Mouse (Mus musculus): ENCODE measurements at regions not wholly inside any gene's neighbourhood (a gene's known extent, or its start where the extent isn't known, plus 50 kb on each side); places are given as distances from the start of the nearest gene placed in this dataset.

- Histone ChIP-seq H3K27me3 (ENCODE audit: control insufficient read depth, insufficient read depth, low read depth, low read length) (no peaks in the 10 kb centered on the region), H3K4me3 (ENCODE audit: low read length) (no peak overlapping the region), H3K9ac (ENCODE audit: low read length) (no peak overlapping the region), H3K4me2 (ENCODE audit: low read depth, low read length) (no peak overlapping the region), H3K4me1 (replicated peaks; ENCODE audit: control insufficient read depth, insufficient read depth, low read length) (no peaks in the 10 kb centered on the region), H3K9me3 (ENCODE audit: control insufficient read depth, low read length) (no peaks in the 10 kb centered on the region), H3K36me3 (ENCODE audit: control insufficient read depth, insufficient read depth, low read length) (no peaks in the 10 kb centered on the region), H3K27ac (ENCODE audit: low read length) (no peak overlapping the region)
- ATAC-seq (ENCODE audit: low read depth), result no peak
- WGBS, result 82% methylated on average over 10 of the region's 10 CpGs
These were observed 165.7 kb upstream of the Mettl25 start for GRCm38 (mm10) chr10:106006861-106007260.

DNA sequence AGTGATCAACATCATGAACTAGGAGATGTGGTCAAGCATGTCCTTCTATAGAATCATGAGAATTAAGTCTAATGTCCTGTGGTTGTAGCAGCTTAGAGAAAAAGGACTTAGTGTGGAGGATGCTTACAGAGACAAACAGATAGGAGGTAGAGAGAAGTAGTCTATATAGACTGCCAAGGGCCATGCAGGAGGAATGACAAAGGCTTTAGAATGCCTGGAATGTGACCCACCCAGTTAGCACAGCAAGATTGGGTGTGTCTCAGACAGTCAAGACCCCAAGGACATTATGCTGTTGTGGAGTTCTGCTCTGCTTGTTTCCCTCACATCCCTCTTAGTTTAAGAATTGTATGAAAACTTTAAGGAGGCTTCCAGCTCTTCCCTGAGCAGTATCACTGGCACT is 164.9 kb upstream of the Mettl25 start:
- no peak overlapping the region for H3K4me3 ChIP-seq (ENCODE audit: low read length)
- no peaks in the 10 kb centered on the region for H3K27me3 ChIP-seq (ENCODE audit: control insufficient read depth, insufficient read depth, low read depth, low read length)
- ATAC-seq (ENCODE audit: low read depth), result no peak
- H3K36me3 ChIP-seq (ENCODE audit: control insufficient read depth, insufficient read depth, low read length), result no peaks in the 10 kb centered on the region
- no peaks in the 10 kb centered on the region for H3K4me1 ChIP-seq (replicated peaks; ENCODE audit: control insufficient read depth, insufficient read depth, low read length)
- H3K4me2 ChIP-seq (ENCODE audit: low read depth, low read length), result no peak overlapping the region
- H3K9me3 ChIP-seq (ENCODE audit: control insufficient read depth, low read length), result no peaks in the 10 kb centered on the region
- no peak overlapping the region for H3K27ac ChIP-seq (ENCODE audit: low read length)
- H3K9ac ChIP-seq (ENCODE audit: low read length), result no peak overlapping the region

DNA sequence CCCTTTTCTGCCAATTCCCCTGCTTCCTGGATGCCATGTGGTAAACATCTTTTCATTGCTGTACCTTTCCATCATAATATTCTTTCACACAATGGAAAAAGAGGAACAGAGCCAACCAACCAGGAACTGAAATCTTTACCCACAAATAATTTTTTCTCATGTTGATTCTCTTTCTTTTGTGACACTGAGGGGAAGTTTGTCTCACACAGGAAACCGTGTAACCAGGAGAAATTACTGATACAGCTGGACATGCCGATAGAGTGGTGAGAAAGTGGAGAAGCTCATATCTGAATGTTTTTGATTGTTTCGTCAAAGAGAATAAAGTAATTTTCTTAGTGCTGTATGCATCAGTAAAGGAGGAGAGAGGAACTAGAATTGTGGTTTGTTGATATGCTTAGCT is 116.3 kb upstream of the Mettl25 start:
- 65% methylated on average over 3 of the region's 3 CpGs for WGBS
- Histone ChIP-seq H3K4me1 (replicated peaks; ENCODE audit: control insufficient read depth, insufficient read depth, low read length) (no peaks in the 10 kb centered on the region), H3K27ac (ENCODE audit: low read length) (no peak overlapping the region), H3K36me3 (ENCODE audit: control insufficient read depth, insufficient read depth, low read length) (no peaks in the 10 kb centered on the region), H3K9ac (ENCODE audit: low read length) (no peak overlapping the region), H3K4me3 (ENCODE audit: low read length) (no peak overlapping the region), H3K9me3 (ENCODE audit: control insufficient read depth, low read length) (no peaks in the 10 kb centered on the region), H3K27me3 (ENCODE audit: control insufficient read depth, insufficient read depth, low read depth, low read length) (no peaks in the 10 kb centered on the region), H3K4me2 (ENCODE audit: low read depth, low read length) (no peak overlapping the region)
- no peak for ATAC-seq (ENCODE audit: low read depth)

DNA sequence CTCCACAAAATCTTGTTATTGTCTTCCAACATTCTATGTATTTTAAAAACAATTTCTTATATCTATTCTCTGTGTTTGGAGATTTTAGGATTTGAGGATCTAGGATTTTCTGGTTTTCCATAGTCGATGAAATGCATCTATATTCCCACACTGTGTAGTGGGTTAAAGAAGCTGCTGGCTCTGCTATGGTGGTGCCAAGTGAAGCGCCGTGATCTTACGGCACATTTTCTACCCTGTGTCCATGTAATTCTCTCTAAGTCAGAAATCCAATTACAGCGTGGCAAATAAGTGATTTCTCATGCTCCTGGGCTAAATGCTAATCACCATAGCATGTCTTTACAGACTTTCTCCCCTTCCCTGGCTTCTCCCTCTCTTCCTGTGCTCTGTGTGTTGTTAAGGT is 92.1 kb upstream of the Mettl25 start:
- no peaks in the 10 kb centered on the region for H3K36me3 ChIP-seq (ENCODE audit: control insufficient read depth, insufficient read depth, low read length)
- no peak overlapping the region for H3K4me2 ChIP-seq (ENCODE audit: low read depth, low read length)
- no peak overlapping the region for H3K9ac ChIP-seq (ENCODE audit: low read length)
- no peak overlapping the region for H3K4me3 ChIP-seq (ENCODE audit: low read length)
- H3K27ac ChIP-seq (ENCODE audit: low read length), result no peak overlapping the region
- no peaks in the 10 kb centered on the region for H3K4me1 ChIP-seq (replicated peaks; ENCODE audit: control insufficient read depth, insufficient read depth, low read length)
- ATAC-seq (ENCODE audit: low read depth), result no peak
- no peaks in the 10 kb centered on the region for H3K27me3 ChIP-seq (ENCODE audit: control insufficient read depth, insufficient read depth, low read depth, low read length)
- H3K9me3 ChIP-seq (ENCODE audit: control insufficient read depth, low read length), result no peaks in the 10 kb centered on the region
- WGBS, result 91% methylated on average over 5 of the region's 5 CpGs

- Histone ChIP-seq H3K9me3 (ENCODE audit: control insufficient read depth, low read length) (no peaks in the 10 kb centered on the region), H3K27me3 (ENCODE audit: control insufficient read depth, insufficient read depth, low read depth, low read length) (no peaks in the 10 kb centered on the region), H3K9ac (ENCODE audit: low read length) (no peak overlapping the region), H3K36me3 (ENCODE audit: control insufficient read depth, insufficient read depth, low read length) (no peaks in the 10 kb centered on the region), H3K27ac (ENCODE audit: low read length) (no peak overlapping the region), H3K4me2 (ENCODE audit: low read depth, low read length) (no peak overlapping the region), H3K4me3 (ENCODE audit: low read length) (no peak overlapping the region), H3K4me1 (replicated peaks; ENCODE audit: control insufficient read depth, insufficient read depth, low read length) (no peaks in the 10 kb centered on the region)
- 40% methylated on average over 1 of the region's 1 CpGs for WGBS
- ATAC-seq (ENCODE audit: low read depth), result no peak
These were observed 91.6 kb upstream of the Mettl25 start for GRCm38 (mm10) chr10:105932786-105933185.

DNA sequence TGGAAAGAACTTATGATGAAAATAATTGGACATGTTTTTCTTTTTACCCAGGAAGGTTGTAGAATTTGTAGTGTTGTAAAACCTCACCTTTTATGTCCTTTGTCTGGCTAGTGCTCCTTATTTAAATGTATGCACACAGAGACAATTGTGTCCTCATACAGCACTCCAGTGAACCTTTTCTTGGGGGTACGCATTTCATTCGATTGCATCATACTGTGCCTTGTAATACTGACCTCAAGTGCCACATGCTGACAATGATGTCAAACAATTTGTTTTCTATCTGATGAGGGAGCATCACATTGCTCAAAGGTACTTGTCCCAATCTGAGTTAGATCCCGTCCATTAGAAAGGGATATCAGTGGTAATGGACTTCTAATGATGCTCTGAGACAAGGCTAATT is 86.4 kb upstream of the Mettl25 start:
- Histone ChIP-seq H3K4me2 (ENCODE audit: low read depth, low read length) (no peak overlapping the region), H3K9ac (ENCODE audit: low read length) (no peak overlapping the region), H3K4me3 (ENCODE audit: low read length) (no peak overlapping the region), H3K4me1 (replicated peaks; ENCODE audit: control insufficient read depth, insufficient read depth, low read length) (no peaks in the 10 kb centered on the region), H3K36me3 (ENCODE audit: control insufficient read depth, insufficient read depth, low read length) (no peaks in the 10 kb centered on the region), H3K27ac (ENCODE audit: low read length) (no peak overlapping the region), H3K27me3 (ENCODE audit: control insufficient read depth, insufficient read depth, low read depth, low read length) (no peaks in the 10 kb centered on the region), H3K9me3 (ENCODE audit: control insufficient read depth, low read length) (no peaks in the 10 kb centered on the region)
- WGBS, result 74% methylated on average over 3 of the region's 3 CpGs
- ATAC-seq (ENCODE audit: low read depth), result no peak

- H3K27me3 ChIP-seq (ENCODE audit: control insufficient read depth, insufficient read depth, low read depth, low read length), result no peaks in the 10 kb centered on the region
- no peaks in the 10 kb centered on the region for H3K4me1 ChIP-seq (replicated peaks; ENCODE audit: control insufficient read depth, insufficient read depth, low read length)
- no peaks in the 10 kb centered on the region for H3K36me3 ChIP-seq (ENCODE audit: control insufficient read depth, insufficient read depth, low read length)
- H3K9ac ChIP-seq (ENCODE audit: low read length), result no peak overlapping the region
- ATAC-seq (ENCODE audit: low read depth), result no peak
- no peak overlapping the region for H3K4me3 ChIP-seq (ENCODE audit: low read length)
- no peak overlapping the region for H3K4me2 ChIP-seq (ENCODE audit: low read depth, low read length)
- no peak overlapping the region for H3K27ac ChIP-seq (ENCODE audit: low read length)
- 57% methylated on average over 4 of the region's 4 CpGs for WGBS
- no peaks in the 10 kb centered on the region for H3K9me3 ChIP-seq (ENCODE audit: control insufficient read depth, low read length)
These were observed 85.7 kb upstream of the Mettl25 start for GRCm38 (mm10) chr10:105926912-105927238.

DNA sequence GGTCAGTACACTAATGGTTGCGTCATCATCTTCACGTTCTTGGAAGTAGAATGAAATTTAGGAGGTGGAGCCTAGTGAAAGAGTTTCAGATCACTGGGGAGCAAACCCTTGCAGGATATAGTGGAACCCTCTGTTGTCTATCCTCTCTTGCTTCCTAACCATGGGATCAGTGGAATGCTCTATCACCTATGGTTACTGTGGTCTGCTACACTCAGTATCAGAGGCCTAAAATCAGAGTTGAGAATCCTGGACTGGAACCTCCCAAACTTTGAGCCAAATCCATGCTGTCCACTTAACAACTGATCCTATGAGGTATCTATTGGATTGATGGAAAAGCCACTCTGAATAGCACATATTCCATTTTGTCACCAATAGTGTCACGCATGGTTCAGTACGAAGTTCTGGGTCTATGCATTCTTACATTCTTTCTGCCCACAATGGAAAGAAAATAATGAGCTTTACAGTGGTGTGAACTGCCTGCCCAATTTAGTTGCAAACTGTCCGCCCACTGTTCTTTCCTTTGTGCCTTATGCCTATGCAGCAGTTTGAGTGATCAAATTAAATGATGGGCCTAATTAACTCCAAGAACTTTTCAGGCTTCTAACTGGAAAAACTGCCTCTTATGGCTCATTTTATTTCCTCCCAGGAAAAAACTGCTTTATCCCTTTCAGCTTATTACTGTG is 85.2 kb upstream of the Mettl25 start:
- 89% methylated on average over 5 of the region's 5 CpGs for WGBS

GRCm38 (mm10) chr10:105899677-105900076 is 58.5 kb upstream of the Mettl25 start:
- no peak overlapping the region for H3K9ac ChIP-seq (ENCODE audit: low read length)
- WGBS, result 38% methylated on average over 1 of the region's 1 CpGs
- H3K4me3 ChIP-seq (ENCODE audit: low read length), result no peak overlapping the region
- ATAC-seq (ENCODE audit: low read depth), result no peak
- H3K36me3 ChIP-seq (ENCODE audit: control insufficient read depth, insufficient read depth, low read length), result no peaks in the 10 kb centered on the region
- no peak overlapping the region for H3K4me2 ChIP-seq (ENCODE audit: low read depth, low read length)
- no peaks in the 10 kb centered on the region for H3K4me1 ChIP-seq (replicated peaks; ENCODE audit: control insufficient read depth, insufficient read depth, low read length)
- no peaks in the 10 kb centered on the region for H3K9me3 ChIP-seq (ENCODE audit: control insufficient read depth, low read length)
- no peak overlapping the region for H3K27ac ChIP-seq (ENCODE audit: low read length)
- H3K27me3 ChIP-seq (ENCODE audit: control insufficient read depth, insufficient read depth, low read depth, low read length), result no peaks in the 10 kb centered on the region

More for the DNA sequence above, 85.2 kb upstream of the Mettl25 start:
- no peak for ATAC-seq (ENCODE audit: low read depth)
- H3K27ac ChIP-seq (ENCODE audit: low read length), result no peak overlapping the region
- no peak overlapping the region for H3K4me2 ChIP-seq (ENCODE audit: low read depth, low read length)
- no peak overlapping the region for H3K4me3 ChIP-seq (ENCODE audit: low read length)
- no peaks in the 10 kb centered on the region for H3K9me3 ChIP-seq (ENCODE audit: control insufficient read depth, low read length)
- no peak overlapping the region for H3K9ac ChIP-seq (ENCODE audit: low read length)
- no peaks in the 10 kb centered on the region for H3K27me3 ChIP-seq (ENCODE audit: control insufficient read depth, insufficient read depth, low read depth, low read length)
- H3K4me1 ChIP-seq (replicated peaks; ENCODE audit: control insufficient read depth, insufficient read depth, low read length), result no peaks in the 10 kb centered on the region
- H3K36me3 ChIP-seq (ENCODE audit: control insufficient read depth, insufficient read depth, low read length), result no peaks in the 10 kb centered on the region

DNA sequence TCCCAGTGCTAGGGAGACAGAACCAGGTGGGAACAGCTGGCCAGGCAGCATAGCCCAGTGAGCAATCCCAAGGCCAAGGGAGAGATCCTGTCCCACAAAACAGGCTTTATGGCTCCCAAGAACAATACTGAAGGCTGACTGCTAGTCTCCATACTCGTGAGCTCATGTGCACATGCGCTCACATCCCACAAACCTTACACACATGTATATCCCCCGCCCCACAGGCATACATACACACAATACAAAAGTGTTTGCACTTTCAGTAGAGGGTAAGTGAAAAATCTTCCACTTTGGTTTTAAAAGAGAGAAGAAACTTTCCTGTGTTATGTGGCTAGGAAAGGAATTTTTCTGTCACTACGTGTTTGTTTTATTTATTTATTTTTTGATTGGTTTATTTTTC is 58.0 kb upstream of the Mettl25 start:
- no peaks in the 10 kb centered on the region for H3K9me3 ChIP-seq (ENCODE audit: control insufficient read depth, low read length)
- no peak for ATAC-seq (ENCODE audit: low read depth)
- no peak overlapping the region for H3K9ac ChIP-seq (ENCODE audit: low read length)
- no peaks in the 10 kb centered on the region for H3K27me3 ChIP-seq (ENCODE audit: control insufficient read depth, insufficient read depth, low read depth, low read length)
- H3K36me3 ChIP-seq (ENCODE audit: control insufficient read depth, insufficient read depth, low read length), result no peaks in the 10 kb centered on the region
- H3K4me2 ChIP-seq (ENCODE audit: low read depth, low read length), result no peak overlapping the region
- WGBS, result 63% methylated on average over 4 of the region's 4 CpGs
- no peak overlapping the region for H3K4me3 ChIP-seq (ENCODE audit: low read length)
- no peak overlapping the region for H3K27ac ChIP-seq (ENCODE audit: low read length)
- no peaks in the 10 kb centered on the region for H3K4me1 ChIP-seq (replicated peaks; ENCODE audit: control insufficient read depth, insufficient read depth, low read length)

Data from lung, embryonic 16.5 days (tissue).